Mouse (Mus musculus) olfactory bulb, adult 2 months (tissue): Measurements from ENCODE around the gene Grm7. TPM values are rescaled to one million over a fixed set of nuclear protein-coding genes. Genes with fewer than 3 reads are reported as not detected.

Experiments used
- H3K27ac ChIP-seq: fragments of 200-500 bp; 2 replicates; pipeline ENCODE4 v1.5.1; 2012; ENCODE audit warnings: low read depth, low read length; ENCODE audit not compliant: insufficient read depth
- H3K4me1 ChIP-seq: fragments of 200-500 bp; 2 replicates; pipeline ENCODE4 v1.6.1; 2012; ENCODE audit warnings: low read length; ENCODE audit not compliant: control insufficient read depth, insufficient read depth
- H3K4me3 ChIP-seq: fragments of 200-500 bp; 2 replicates; pipeline ENCODE4 v1.5.1; 2012; ENCODE audit warnings: mild to moderate bottlenecking, low read depth, low read length, moderate library complexity; ENCODE audit not compliant: insufficient read depth
- CTCF ChIP-seq: fragments of 200-500 bp; IDR thresholded peaks from 2 replicates; pipeline ENCODE4 v1.5.1; 2012; ENCODE audit warnings: low read depth, mild to moderate bottlenecking, low read length, moderate library complexity; ENCODE audit not compliant: insufficient read depth
- POLR2A ChIP-seq: fragments of 200-500 bp; IDR thresholded peaks from 2 replicates; pipeline ENCODE4 v1.6.1; 2012; ENCODE audit warnings: mild to moderate bottlenecking, low read depth, low read length, moderate library complexity; ENCODE audit not compliant: insufficient read depth
- WGBS: fragments of 180-500 bp; shearing (Covaris S2); methylation state at CpG from one replicate; pipeline ENCODE4 v1.1.7; 2018; 5-methylcytosine and 5-hydroxymethylcytosine counted together
- polyA plus RNA-seq: library from polyadenylated mRNA; stranded (reverse); fragments of >200 nt; gene quantifications from 2 replicates; pipeline ENCODE4 v1.2.4, GENCODE M21; 2012; ENCODE audit warnings: low replicate concordance; ENCODE audit not compliant: missing spikeins, insufficient read depth, insufficient read length

Grm7 gene
- polyA plus RNA-seq, 1 experiment: not detected

GRCm38 (mm10) chr6:111486081-111486480, 840.7 kb downstream of the Grm7 start:
- Histone ChIP-seq H3K4me3 (no peak overlapping the region), H3K27ac (no peak overlapping the region)
- no peak for TF ChIP-seq CTCF
- no peak for TF ChIP-seq POLR2A

GRCm38 (mm10) chr6:111487556-111487955, 842.2 kb downstream of the Grm7 start:
- TF ChIP-seq CTCF (no peak), POLR2A (no peak)
- no peak overlapping the region for H3K27ac ChIP-seq
- no peaks in the 10 kb centered on the region for H3K4me1 ChIP-seq
- no peak overlapping the region for H3K4me3 ChIP-seq
- WGBS: 85% methylated on average over 4 of the region's 4 CpGs

More at GRCm38 (mm10) chr6:111486081-111486480, 840.7 kb downstream of the Grm7 start:
- no peaks in the 10 kb centered on the region for H3K4me1 ChIP-seq

DNA sequence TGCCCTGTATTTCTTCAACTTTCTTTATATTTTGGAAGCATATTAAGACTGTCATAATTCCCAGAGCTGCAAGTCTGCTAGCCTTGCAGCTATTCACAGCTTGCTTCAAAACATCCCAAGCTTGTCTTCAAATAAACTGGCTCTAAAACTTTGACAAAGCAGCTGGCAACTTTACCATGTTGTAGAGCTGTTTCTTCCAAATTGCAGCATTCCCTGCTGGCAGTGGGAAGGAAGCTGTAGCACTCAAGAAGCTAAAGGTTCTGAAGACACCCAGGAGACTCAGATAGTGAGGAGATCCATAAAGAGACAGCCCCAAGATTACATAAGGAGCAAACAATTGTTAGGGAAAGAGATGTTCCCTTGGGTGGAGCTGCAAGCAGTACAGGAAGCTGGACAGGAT, 846.8 kb downstream of the Grm7 start:
- no peak overlapping the region for H3K27ac ChIP-seq
- no peak overlapping the region for H3K4me3 ChIP-seq
- no peaks in the 10 kb centered on the region for H3K4me1 ChIP-seq
- TF ChIP-seq POLR2A: no peak
- TF ChIP-seq CTCF: no peak

DNA sequence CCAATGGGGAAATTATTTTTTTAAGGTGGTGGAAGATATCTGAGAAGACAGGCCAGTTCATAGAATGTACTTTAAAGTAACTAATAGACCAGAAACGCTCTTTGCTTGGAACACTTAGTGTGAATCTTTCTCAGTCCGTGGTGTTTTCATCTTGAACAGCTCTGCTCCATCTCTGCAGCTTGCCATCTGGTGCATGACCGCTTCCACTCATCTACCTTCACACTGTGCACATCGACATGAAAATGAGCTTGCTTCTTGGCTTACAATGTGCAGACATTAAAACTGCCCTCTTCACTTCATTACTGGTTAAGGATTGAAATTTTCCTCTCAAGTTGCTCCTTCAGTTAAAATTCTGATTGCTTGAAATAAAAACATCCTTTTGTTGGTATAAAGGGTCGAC, 854.2 kb downstream of the Grm7 start:
- H3K4me3 ChIP-seq: no peak overlapping the region
- H3K4me1 ChIP-seq: no peaks in the 10 kb centered on the region
- no peak overlapping the region for H3K27ac ChIP-seq
- no peak for TF ChIP-seq CTCF
- TF ChIP-seq POLR2A: no peak
- 82% methylated on average over 5 of the region's 5 CpGs for WGBS

DNA sequence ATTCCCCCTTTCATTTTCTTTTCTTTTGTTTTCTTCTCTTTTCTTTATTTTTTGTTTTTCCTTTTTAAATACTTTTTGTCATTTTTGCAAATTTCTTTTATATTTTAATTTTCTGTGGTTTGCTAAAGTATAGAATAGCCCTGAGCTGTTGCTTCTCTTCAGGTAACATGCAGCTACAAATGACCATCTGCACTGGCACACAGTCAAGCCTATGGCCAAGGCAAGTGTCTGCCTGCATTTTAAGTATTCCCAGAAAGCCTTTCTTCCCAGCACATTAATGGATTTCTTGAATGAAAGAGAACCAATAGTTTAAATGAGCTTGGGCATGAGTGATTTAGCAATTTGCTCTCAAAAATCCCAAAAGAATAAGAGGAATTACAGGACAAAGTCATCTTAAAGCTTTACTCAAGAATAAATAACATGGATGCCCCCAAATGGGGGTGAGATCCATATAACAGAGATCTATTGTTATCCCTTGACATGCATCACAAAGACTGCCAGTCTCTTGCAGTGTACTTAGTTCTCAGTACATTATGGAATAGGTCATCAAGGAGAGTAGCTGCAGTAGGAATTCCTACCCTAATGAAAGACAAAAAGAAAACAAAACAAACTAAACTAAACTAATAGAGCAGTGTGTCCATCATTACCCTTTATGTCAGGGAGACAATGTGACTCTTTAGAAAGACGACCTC, 865.5 kb downstream of the Grm7 start:
- WGBS: 76% methylated on average over 1 of the region's 1 CpGs
- H3K27ac ChIP-seq: no peak overlapping the region
- H3K4me3 ChIP-seq: no peak overlapping the region
- H3K4me1 ChIP-seq: no peaks in the 10 kb centered on the region
- no peak for TF ChIP-seq CTCF
- TF ChIP-seq POLR2A: no peak

GRCm38 (mm10) chr6:111512359-111512758, 867.0 kb downstream of the Grm7 start:
- no peak overlapping the region for H3K4me3 ChIP-seq
- 24% methylated on average over 2 of the region's 2 CpGs for WGBS
- TF ChIP-seq POLR2A (no peak), CTCF (no peak)
- no peaks in the 10 kb centered on the region for H3K4me1 ChIP-seq
- no peak overlapping the region for H3K27ac ChIP-seq

- H3K27ac ChIP-seq: no peak overlapping the region
- no peak overlapping the region for H3K4me3 ChIP-seq
- H3K4me1 ChIP-seq: no peaks in the 10 kb centered on the region
- 93% methylated on average over 1 of the region's 1 CpGs for WGBS
- TF ChIP-seq POLR2A (no peak), CTCF (no peak)
Measured at GRCm38 (mm10) chr6:111521229-111521628, 875.8 kb downstream of the Grm7 start.

DNA sequence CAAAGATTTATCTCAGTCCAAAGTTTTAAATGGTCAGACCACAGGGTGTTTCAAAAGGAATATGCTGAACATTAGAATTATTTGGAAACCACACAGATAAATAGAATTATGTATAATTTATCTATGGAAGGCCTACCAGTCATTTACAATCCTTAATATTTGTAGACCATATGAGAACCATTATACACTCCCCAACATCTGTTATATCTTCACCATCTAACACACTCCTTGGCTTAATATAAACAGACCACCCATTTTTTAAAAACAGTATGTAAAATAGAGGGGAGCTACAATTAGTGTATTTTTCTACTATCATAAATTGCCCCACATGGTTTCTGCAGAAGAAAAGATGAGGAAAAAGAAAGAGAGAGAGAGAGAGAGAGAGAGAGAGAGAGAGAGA, 876.7 kb downstream of the Grm7 start:
- Histone ChIP-seq H3K27ac (no peak overlapping the region), H3K4me3 (no peak overlapping the region), H3K4me1 (no peaks in the 10 kb centered on the region)
- TF ChIP-seq POLR2A (no peak), CTCF (no peak)

GRCm38 (mm10) chr6:111529985-111530384, 884.6 kb downstream of the Grm7 start:
- 55% methylated on average over 2 of the region's 2 CpGs for WGBS
- no peak for TF ChIP-seq POLR2A
- no peak overlapping the region for H3K27ac ChIP-seq
- no peaks in the 10 kb centered on the region for H3K4me1 ChIP-seq
- H3K4me3 ChIP-seq: no peak overlapping the region

DNA sequence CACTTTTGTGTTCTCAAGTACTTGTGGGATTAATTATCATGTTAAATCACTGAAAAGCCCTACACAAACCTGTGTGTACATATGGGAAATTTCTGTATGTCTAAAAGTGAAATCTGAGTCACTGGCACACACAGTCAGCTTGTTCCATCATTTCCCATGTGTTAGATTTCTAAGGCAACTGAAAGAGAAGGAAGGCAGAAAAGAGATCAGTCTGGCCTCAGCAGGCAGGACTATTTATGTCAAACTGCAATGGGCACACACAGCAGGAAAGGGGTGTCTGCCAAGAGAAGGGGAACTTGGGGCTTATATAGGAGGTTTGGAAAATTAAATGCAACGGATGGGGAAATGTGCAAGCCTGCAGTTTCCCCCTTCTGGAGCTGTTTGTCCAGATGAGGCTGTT, 913.2 kb downstream of the Grm7 start:
- 60% methylated on average over 1 of the region's 1 CpGs for WGBS
- no peak for TF ChIP-seq CTCF
- TF ChIP-seq POLR2A: no peak
- H3K27ac ChIP-seq: no peak overlapping the region

More for the DNA sequence above, 913.2 kb downstream of the Grm7 start:
- Histone ChIP-seq H3K4me3 (no peak overlapping the region), H3K4me1 (no peaks in the 10 kb centered on the region)
